Mouse (Mus musculus) testis, adult 2 months (tissue): ENCODE results near the gene Tmc3. TPM values are rescaled to one million over a fixed set of nuclear protein-coding genes. Genes with fewer than 3 reads are reported as not detected.

ENCODE experiments used
- H3K27ac ChIP-seq: fragments of 200-500 bp; 2 replicates; pipeline ENCODE4 v1.5.1; 2012; ENCODE audit warnings: low read depth, low read length; ENCODE audit not compliant: control insufficient read depth, insufficient read depth
- H3K27me3 ChIP-seq: fragments of 200-500 bp; 2 replicates; pipeline ENCODE4 v1.6.1; 2012; ENCODE audit warnings: mild to moderate bottlenecking, low read length, moderate library complexity; ENCODE audit not compliant: control insufficient read depth, insufficient read depth
- H3K36me3 ChIP-seq: fragments of 200-500 bp; 2 replicates; pipeline ENCODE4 v1.6.1; 2012; ENCODE audit warnings: mild to moderate bottlenecking, low read length; ENCODE audit not compliant: control insufficient read depth, insufficient read depth
- H3K4me1 ChIP-seq: fragments of 200-500 bp; 2 replicates; pipeline ENCODE4 v1.6.1; 2012; ENCODE audit warnings: low read length; ENCODE audit not compliant: control insufficient read depth, insufficient read depth
- H3K4me3 ChIP-seq: fragments of 200-500 bp; 2 replicates; pipeline ENCODE4 v1.5.1; 2012; ENCODE audit warnings: low read depth, mild to moderate bottlenecking, low read length, moderate library complexity, mixed read lengths; ENCODE audit not compliant: control insufficient read depth
- CTCF ChIP-seq: fragments of 200-500 bp; IDR thresholded peaks from 2 replicates; pipeline ENCODE4 v1.5.1; 2012; ENCODE audit warnings: low read depth, mild to moderate bottlenecking, inconsistent platforms, low read length, moderate library complexity; ENCODE audit not compliant: control insufficient read depth, insufficient read depth, insufficient replicate concordance
- POLR2A ChIP-seq: fragments of 200-500 bp; IDR thresholded peaks from 2 replicates; pipeline ENCODE4 v1.6.1; 2012; ENCODE audit warnings: low read depth, mild to moderate bottlenecking, inconsistent platforms, low read length, moderate library complexity; ENCODE audit not compliant: control insufficient read depth
- polyA plus RNA-seq: library from polyadenylated mRNA; depleted of rRNA; stranded (reverse); fragments of >200 nt; gene quantifications from 2 replicates; pipeline ENCODE4 v1.2.3, GENCODE M21; 2012

The Tmc3 gene
- polyA plus RNA-seq, 1 experiment = 0.33 TPM

GRCm38 (mm10) chr7:83569436-83569835, 15.3 kb upstream of the Tmc3 start:
- Histone ChIP-seq H3K27ac (no peak overlapping the region), H3K4me3 (no peak overlapping the region), H3K36me3 (no peaks in the 10 kb centered on the region), H3K27me3 (no peaks in the 10 kb centered on the region), H3K4me1 (peaks cover 2% of the 10 kb centered on the region; the same call in 1 of the 2 replicates)
- TF ChIP-seq POLR2A (no peak), CTCF (no peak)

- H3K27ac ChIP-seq = no peak overlapping the region
- no peaks in the 10 kb centered on the region for H3K27me3 ChIP-seq
- TF ChIP-seq CTCF (no peak), POLR2A (no peak)
- peaks cover 2% of the 10 kb centered on the region; the same call in 1 of the 2 replicates for H3K4me1 ChIP-seq
- no peaks in the 10 kb centered on the region for H3K36me3 ChIP-seq
- no peak overlapping the region for H3K4me3 ChIP-seq
Measured at GRCm38 (mm10) chr7:83571077-83571476, 13.7 kb upstream of the Tmc3 start.

- Histone ChIP-seq H3K4me1 (peaks cover 2% of the 10 kb centered on the region; the same call in 1 of the 2 replicates), H3K36me3 (no peaks in the 10 kb centered on the region), H3K27me3 (no peaks in the 10 kb centered on the region), H3K27ac (no peak overlapping the region), H3K4me3 (no peak overlapping the region)
- TF ChIP-seq CTCF (no peak), POLR2A (no peak)
Measured at GRCm38 (mm10) chr7:83571901-83572300, 12.8 kb upstream of the Tmc3 start.

GRCm38 (mm10) chr7:83572451-83572850, 12.3 kb upstream of the Tmc3 start:
- Histone ChIP-seq H3K4me1 (peaks cover 2% of the 10 kb centered on the region; the same call in 1 of the 2 replicates), H3K27me3 (no peaks in the 10 kb centered on the region), H3K4me3 (no peak overlapping the region), H3K27ac (no peak overlapping the region), H3K36me3 (no peaks in the 10 kb centered on the region)
- TF ChIP-seq POLR2A = no peak
- no peak for TF ChIP-seq CTCF

- Histone ChIP-seq H3K36me3 (no peaks in the 10 kb centered on the region), H3K4me3 (no peak overlapping the region), H3K27me3 (no peaks in the 10 kb centered on the region), H3K4me1 (no peaks in the 10 kb centered on the region; the same call in 1 of the 2 replicates), H3K27ac (no peak overlapping the region)
- no peak for TF ChIP-seq POLR2A
- no peak for TF ChIP-seq CTCF
Measured at GRCm38 (mm10) chr7:83580946-83581345, 3.8 kb upstream of the Tmc3 start.

- H3K36me3 ChIP-seq = no peaks in the 10 kb centered on the region
- no peak overlapping the region for H3K4me3 ChIP-seq
- H3K27me3 ChIP-seq = no peaks in the 10 kb centered on the region
- H3K27ac ChIP-seq = no peak overlapping the region
- TF ChIP-seq CTCF = no peak
- TF ChIP-seq POLR2A = no peak
- no peaks in the 10 kb centered on the region for H3K4me1 ChIP-seq
Measured at GRCm38 (mm10) chr7:83594056-83594455, 9.3 kb downstream of the Tmc3 start.

GRCm38 (mm10) chr7:83597063-83597462, 12.3 kb downstream of the Tmc3 start:
- Histone ChIP-seq H3K4me3 (no peak overlapping the region), H3K27ac (no peak overlapping the region), H3K4me1 (no peaks in the 10 kb centered on the region), H3K36me3 (no peaks in the 10 kb centered on the region), H3K27me3 (no peaks in the 10 kb centered on the region)
- TF ChIP-seq POLR2A = no peak
- no peak for TF ChIP-seq CTCF
